Mouse (Mus musculus) liver, postnatal 0 days (tissue): Measurements from ENCODE around the gene Dnah9.

Source experiments
- CTCF ChIP-seq: sonication (generic); IDR thresholded peaks from 2 replicates; pipeline ENCODE4 v1.5.1; 2016; ENCODE audit warnings: antibody characterized with exemption, low read depth
- EP300 ChIP-seq: IDR thresholded peaks from 2 replicates; pipeline ENCODE4 v1.6.1; 2016; ENCODE audit warnings: antibody characterized with exemption, low read depth, mild to moderate bottlenecking

DNA sequence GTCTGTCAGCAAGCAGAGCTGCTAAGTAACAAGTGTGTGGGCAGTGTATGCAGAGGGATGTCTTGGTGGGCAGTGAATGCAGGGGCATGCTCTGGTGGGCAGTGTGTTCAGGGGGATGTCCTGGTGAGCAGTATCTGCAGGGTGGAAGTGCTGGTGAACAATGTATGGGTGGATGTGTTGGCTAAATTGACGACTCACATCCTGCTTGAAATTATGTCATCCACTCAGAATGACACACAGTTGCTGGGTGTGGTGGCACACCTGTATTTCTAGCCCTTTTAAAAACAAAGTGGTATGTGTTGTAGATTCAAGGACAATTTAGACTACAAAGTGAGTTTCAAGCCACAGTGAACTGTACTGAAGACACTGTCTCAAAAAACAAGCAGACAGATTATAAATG is 350.2 kb downstream of the Dnah9 start:
- TF ChIP-seq CTCF = no peak
- no peak for TF ChIP-seq EP300
